Mouse (Mus musculus) embryonic facial prominence, embryonic 13.5 days (tissue): Measurements from ENCODE around the gene D630039A03Rik. TPM values are rescaled to one million over a fixed set of nuclear protein-coding genes. Genes with fewer than 3 reads are reported as not detected.
"Not testable (repeated sequence)": the region's sequence is repeated elsewhere in the genome, so short reads cannot be mapped to it uniquely, and the experiment has no call there.

Experiments used
- ATAC-seq: fragments of 200-750 bp; cut with Nextera tagmentation; 2 replicates; pipeline ENCODE4 v1.8.0; 2017; ENCODE audit warnings: low read depth; ENCODE audit not compliant: insufficient number of reproducible peaks, insufficient read depth, low FRiP score, low TSS enrichment
- H3K27ac ChIP-seq: fragments of 300-500 bp; sonication (generic); 2 replicates; pipeline ENCODE4 v1.5.1; 2015; ENCODE audit warnings: moderate library complexity, mild to moderate bottlenecking, inconsistent platforms
- H3K27me3 ChIP-seq: fragments of 300-500 bp; sonication (generic); 2 replicates; pipeline ENCODE4 v1.6.1; 2015; ENCODE audit warnings: mild to moderate bottlenecking, inconsistent platforms
- H3K36me3 ChIP-seq: fragments of 300-500 bp; sonication (generic); 2 replicates; pipeline ENCODE4 v1.6.1; 2015; ENCODE audit warnings: mild to moderate bottlenecking, inconsistent platforms
- H3K4me1 ChIP-seq: fragments of 300-500 bp; sonication (generic); 2 replicates; pipeline ENCODE4 v1.6.1; 2015; ENCODE audit warnings: inconsistent platforms
- H3K4me2 ChIP-seq: fragments of 300-500 bp; sonication (generic); 2 replicates; pipeline ENCODE4 v1.6.1; 2015; ENCODE audit warnings: moderate library complexity, mild to moderate bottlenecking, inconsistent platforms
- H3K4me3 ChIP-seq: fragments of 300-500 bp; sonication (generic); 2 replicates; pipeline ENCODE4 v1.5.1; 2015; ENCODE audit warnings: mild to moderate bottlenecking, inconsistent platforms
- H3K9ac ChIP-seq: fragments of 300-500 bp; sonication (generic); 2 replicates; pipeline ENCODE4 v1.6.1; 2015; ENCODE audit warnings: mild to moderate bottlenecking, inconsistent platforms
- H3K9me3 ChIP-seq: fragments of 300-500 bp; sonication (generic); 2 replicates; pipeline ENCODE4 v1.6.1; 2016; ENCODE audit warnings: inconsistent platforms
- WGBS: fragments of 180-500 bp; shearing (Covaris S2); methylation state at CpG from one replicate; pipeline ENCODE4 v1.1.7; 2015; ENCODE audit warnings: mixed read lengths; 5-methylcytosine and 5-hydroxymethylcytosine counted together
- polyA plus RNA-seq: library from polyadenylated mRNA; unstranded; fragments of >200 nt; fragmentation: Nextera tagmentation; extraction: Ambion mirVana; gene quantifications from 2 replicates; pipeline ENCODE4 v1.2.1, GENCODE M21; 2015

Gene D630039A03Rik
- polyA plus RNA-seq, 1 experiment from 2014 or later, result 0.18 TPM

GRCm38 (mm10) chr4:57902619-57903018, 13.5 kb downstream of the D630039A03Rik start:
- Histone ChIP-seq H3K4me1 (peaks cover 19% of the 10 kb centered on the region), H3K36me3 (no peaks in the 10 kb centered on the region), H3K27me3 (no peaks in the 10 kb centered on the region), H3K4me2 (no peak overlapping the region), H3K9ac (no peak overlapping the region), H3K4me3 (no peak overlapping the region), H3K9me3 (no peaks in the 10 kb centered on the region), H3K27ac (no peak overlapping the region)
- no peak for ATAC-seq
- WGBS, result 79% methylated on average over 5 of the region's 5 CpGs

- Histone ChIP-seq H3K27me3 (no peaks in the 10 kb centered on the region), H3K4me1 (peaks cover 21% of the 10 kb centered on the region), H3K4me3 (no peak overlapping the region), H3K4me2 (no peak overlapping the region), H3K9me3 (no peaks in the 10 kb centered on the region), H3K27ac (no peak overlapping the region), H3K9ac (no peak overlapping the region), H3K36me3 (no peaks in the 10 kb centered on the region; the same call in 1 of the 2 replicates)
- 20% methylated on average over 4 of the region's 4 CpGs for WGBS
- no peak for ATAC-seq
Measured at GRCm38 (mm10) chr4:57901210-57901609, 14.9 kb downstream of the D630039A03Rik start.

GRCm38 (mm10) chr4:57896631-57897030, 19.5 kb downstream of the D630039A03Rik start:
- no peak for ATAC-seq
- H3K4me3 ChIP-seq, result no peak overlapping the region
- H3K27me3 ChIP-seq, result no peaks in the 10 kb centered on the region
- no peaks in the 10 kb centered on the region for H3K9me3 ChIP-seq
- H3K36me3 ChIP-seq, result peaks cover 9% of the 10 kb centered on the region
- H3K27ac ChIP-seq, result no peak overlapping the region
- H3K4me2 ChIP-seq, result no peak overlapping the region
- peaks cover 28% of the 10 kb centered on the region for H3K4me1 ChIP-seq
- WGBS, result 51% methylated on average over 3 of the region's 3 CpGs
- H3K9ac ChIP-seq, result no peak overlapping the region

- ATAC-seq, result no peak
- Histone ChIP-seq H3K4me2 (no peak overlapping the region), H3K4me1 (peaks cover 32% of the 10 kb centered on the region), H3K4me3 (no peak overlapping the region), H3K27me3 (no peaks in the 10 kb centered on the region), H3K36me3 (peaks cover 9% of the 10 kb centered on the region), H3K9ac (no peak overlapping the region), H3K27ac (0 out of 2 replicates have a peak overlapping the region, but pooled peaks have one; percentile 17), H3K9me3 (no peaks in the 10 kb centered on the region)
- WGBS, result 58% methylated on average over 6 of the region's 6 CpGs
Measured at GRCm38 (mm10) chr4:57895902-57896301, 20.2 kb downstream of the D630039A03Rik start.

GRCm38 (mm10) chr4:57895140-57895539, 21.0 kb downstream of the D630039A03Rik start:
- WGBS, result 41% methylated on average over 5 of the region's 5 CpGs
- Histone ChIP-seq H3K27ac (peak overlapping the region; percentile 28; the same call in 1 of the 2 replicates), H3K9ac (no peak overlapping the region), H3K36me3 (peaks cover 9% of the 10 kb centered on the region), H3K27me3 (no peaks in the 10 kb centered on the region), H3K4me3 (no peak overlapping the region), H3K4me2 (no peak overlapping the region), H3K4me1 (peaks cover 32% of the 10 kb centered on the region), H3K9me3 (no peaks in the 10 kb centered on the region)
- ATAC-seq, result no peak

- no peak for ATAC-seq
- Histone ChIP-seq H3K4me3 (no peak overlapping the region), H3K27ac (peak overlapping the region; percentile 33; the same call in 1 of the 2 replicates), H3K36me3 (peaks cover 9% of the 10 kb centered on the region), H3K27me3 (no peaks in the 10 kb centered on the region), H3K9me3 (no peaks in the 10 kb centered on the region), H3K9ac (no peak overlapping the region), H3K4me2 (no peak overlapping the region), H3K4me1 (peaks cover 31% of the 10 kb centered on the region)
- WGBS, result 53% methylated on average over 10 of the region's 10 CpGs
Measured at GRCm38 (mm10) chr4:57892001-57892586, 24.0 kb downstream of the D630039A03Rik start.

- no peak overlapping the region for H3K9ac ChIP-seq
- H3K27me3 ChIP-seq, result no peaks in the 10 kb centered on the region
- H3K4me1 ChIP-seq, result peaks cover 33% of the 10 kb centered on the region
- H3K9me3 ChIP-seq, result no peaks in the 10 kb centered on the region
- no peak for ATAC-seq
- 83% methylated on average over 8 of the region's 8 CpGs for WGBS
- peaks cover 9% of the 10 kb centered on the region; the same call in 1 of the 2 replicates for H3K36me3 ChIP-seq
- no peak overlapping the region for H3K27ac ChIP-seq
- no peak overlapping the region for H3K4me2 ChIP-seq
- no peak overlapping the region for H3K4me3 ChIP-seq
Measured at GRCm38 (mm10) chr4:57889773-57890172, 26.3 kb downstream of the D630039A03Rik start.

GRCm38 (mm10) chr4:57888978-57889377, 27.1 kb downstream of the D630039A03Rik start:
- peaks cover 38% of the 10 kb centered on the region for H3K4me1 ChIP-seq
- not testable (repeated sequence) for H3K4me2 ChIP-seq, H3K4me3 ChIP-seq, H3K36me3 ChIP-seq, H3K27ac ChIP-seq, H3K9me3 ChIP-seq, ATAC-seq, H3K27me3 ChIP-seq, H3K9ac ChIP-seq
- 98% methylated on average over 1 of the region's 1 CpGs for WGBS

GRCm38 (mm10) chr4:57888246-57888645, 27.9 kb downstream of the D630039A03Rik start:
- no peaks in the 10 kb centered on the region for H3K9me3 ChIP-seq
- no peak overlapping the region for H3K4me3 ChIP-seq
- H3K36me3 ChIP-seq, result peaks cover 4% of the 10 kb centered on the region; the same call in 1 of the 2 replicates
- no peak overlapping the region for H3K4me2 ChIP-seq
- peaks cover 40% of the 10 kb centered on the region for H3K4me1 ChIP-seq
- WGBS, result 97% methylated on average over 2 of the region's 2 CpGs
- ATAC-seq, result no peak
- no peak overlapping the region for H3K27ac ChIP-seq
- H3K9ac ChIP-seq, result no peak overlapping the region
- H3K27me3 ChIP-seq, result no peaks in the 10 kb centered on the region

GRCm38 (mm10) chr4:57886888-57887230, 29.2 kb downstream of the D630039A03Rik start:
- peaks cover 36% of the 10 kb centered on the region for H3K4me1 ChIP-seq
- H3K27ac ChIP-seq, result no peak overlapping the region
- H3K9ac ChIP-seq, result no peak overlapping the region
- 86% methylated on average over 3 of the region's 3 CpGs for WGBS
- H3K4me3 ChIP-seq, result no peak overlapping the region
- H3K36me3 ChIP-seq, result no peaks in the 10 kb centered on the region
- H3K4me2 ChIP-seq, result no peak overlapping the region
- ATAC-seq, result no peak
- H3K9me3 ChIP-seq, result no peaks in the 10 kb centered on the region
- no peaks in the 10 kb centered on the region for H3K27me3 ChIP-seq

GRCm38 (mm10) chr4:57886066-57886887, 29.8 kb downstream of the D630039A03Rik start:
- Histone ChIP-seq H3K9me3 (no peaks in the 10 kb centered on the region), H3K4me3 (no peak overlapping the region), H3K4me1 (peaks cover 30% of the 10 kb centered on the region), H3K9ac (no peak overlapping the region), H3K4me2 (no peak overlapping the region), H3K27ac (no peak overlapping the region), H3K36me3 (no peaks in the 10 kb centered on the region), H3K27me3 (no peaks in the 10 kb centered on the region)
- no peak for ATAC-seq
- 60% methylated on average over 11 of the region's 11 CpGs for WGBS

- no peaks in the 10 kb centered on the region for H3K9me3 ChIP-seq
- 85% methylated on average over 2 of the region's 2 CpGs for WGBS
- no peak for ATAC-seq
Measured at GRCm38 (mm10) chr4:57885186-57885585, 30.9 kb downstream of the D630039A03Rik start.

More at GRCm38 (mm10) chr4:57885186-57885585, 30.9 kb downstream of the D630039A03Rik start:
- Histone ChIP-seq H3K4me3 (no peak overlapping the region), H3K4me1 (peaks cover 29% of the 10 kb centered on the region), H3K36me3 (no peaks in the 10 kb centered on the region), H3K27ac (no peak overlapping the region), H3K9ac (no peak overlapping the region), H3K4me2 (no peak overlapping the region), H3K27me3 (no peaks in the 10 kb centered on the region)
